In genomic region chr7:37375044-37375443, GRCm38 (mm10) we compare ENCODE assay signal across 23 mouse cellular contexts.
A peak's percentile ranks its signal among the peaks of the same experiment; 100 is the strongest.
DNase-seq lines count a peak whose midpoint lies in the region; ATAC-seq and TF ChIP-seq lines count a peak whose summit lies in the region.
"Had no signal": no experiment of that assay in that cellular context is flagged by ENCODE, and none has a peak within 500 bp of the region (broad histone marks: within the 10 kb centered on the region; RNA-seq: fewer than 3 reads in every experiment).

No protein-coding gene starts in this region.

- no peaks in the 10 kb centered on the region for H3K9me3 ChIP-seq in forebrain, embryonic 12.5 days
- H3K9me3 ChIP-seq in forebrain, postnatal 0 days (ENCODE audit: low read length) = no peaks in the 10 kb centered on the region
- H3K9me3 ChIP-seq in embryonic facial prominence, embryonic 10.5 days = no peaks in the 10 kb centered on the region
- H3K9me3 ChIP-seq in embryonic facial prominence, embryonic 13.5 days = no peaks in the 10 kb centered on the region
- no peaks in the 10 kb centered on the region for H3K9me3 ChIP-seq in limb, embryonic 13.5 days
- H3K9me3 ChIP-seq: heart, embryonic 15.5 days; kidney, embryonic 15.5 days had no signal

- H3K4me2 ChIP-seq in forebrain, embryonic 12.5 days = no peak overlapping the region
- no peak overlapping the region for H3K4me2 ChIP-seq in forebrain, postnatal 0 days (ENCODE audit: low read depth)
- H3K4me2 ChIP-seq in embryonic facial prominence, embryonic 13.5 days = peak overlapping the region; percentile 29
- H3K4me2 ChIP-seq in limb, embryonic 13.5 days (replicated peaks) = peak overlapping the region; percentile 46
- H3K4me2 ChIP-seq: heart, embryonic 15.5 days; kidney, embryonic 15.5 days; liver, embryonic 11.5 days had no signal

- peaks cover 10% of the 10 kb centered on the region; the same call in 1 of the 2 replicates for H3K27me3 ChIP-seq in forebrain, embryonic 12.5 days
- H3K27me3 ChIP-seq in forebrain, postnatal 0 days (ENCODE audit: insufficient read depth, low read length) = peaks cover 5% of the 10 kb centered on the region; the same call in 1 of the 2 replicates
- peaks cover 37% of the 10 kb centered on the region for H3K27me3 ChIP-seq in embryonic facial prominence, embryonic 10.5 days (replicated peaks; ENCODE audit: low read depth, poor library complexity, severe bottlenecking)
- H3K27me3 ChIP-seq in embryonic facial prominence, embryonic 13.5 days = peaks cover 38% of the 10 kb centered on the region
- H3K27me3 ChIP-seq in limb, embryonic 13.5 days = peaks cover 4% of the 10 kb centered on the region; the same call in 1 of the 2 replicates
- H3K27me3 ChIP-seq: CH12.LX had no signal

- H3K4me3 ChIP-seq in forebrain, embryonic 12.5 days (replicated peaks) = no peak overlapping the region
- H3K4me3 ChIP-seq in forebrain, postnatal 0 days (ENCODE audit: low read depth, low read length) = no peak overlapping the region
- H3K4me3 ChIP-seq in embryonic facial prominence, embryonic 10.5 days = no peak overlapping the region
- no peak overlapping the region for H3K4me3 ChIP-seq in embryonic facial prominence, embryonic 13.5 days
- no peak overlapping the region for H3K4me3 ChIP-seq in limb, embryonic 13.5 days
- H3K4me3 ChIP-seq: erythroblast, embryonic 14.5 days; heart, embryonic 15.5 days; kidney, embryonic 15.5 days had no signal

- 34% methylated on average over 9 of the region's 9 CpGs for WGBS in forebrain, embryonic 12.5 days
- WGBS in forebrain, postnatal 0 days = 39% methylated on average over 9 of the region's 9 CpGs
- WGBS in embryonic facial prominence, embryonic 10.5 days = 48% methylated on average over 9 of the region's 9 CpGs
- WGBS in embryonic facial prominence, embryonic 13.5 days = 25% methylated on average over 9 of the region's 9 CpGs
- 12% methylated on average over 9 of the region's 9 CpGs for WGBS in limb, embryonic 13.5 days

- H3K9ac ChIP-seq in forebrain, embryonic 12.5 days = no peak overlapping the region
- H3K9ac ChIP-seq in forebrain, postnatal 0 days = no peak overlapping the region
- H3K9ac ChIP-seq in embryonic facial prominence, embryonic 13.5 days = no peak overlapping the region
- H3K9ac ChIP-seq in limb, embryonic 13.5 days = no peak overlapping the region
- H3K9ac ChIP-seq: heart, embryonic 15.5 days; kidney, embryonic 15.5 days; liver, postnatal 0 days had no signal

- TF ChIP-seq CTCF in forebrain, postnatal 0 days (IDR thresholded peaks at IDR 0.05; ENCODE audit: low read depth) = no peak

- DNase-seq in forebrain, postnatal 0 days = no peak
- DNase-seq in embryonic facial prominence, embryonic 10.5 days (ENCODE audit: low spot score) = peak; percentile 48
- DNase-seq in kidney, postnatal 14 days = no peak
- no peak for DNase-seq in T-cell, adult 2 months (ENCODE audit: low spot score)
- DNase-seq: adrenal gland, adult 8-10 months; cerebellum, adult 11-12 months; heart, postnatal 36 days; kidney, postnatal 4 days; liver, postnatal 0 days had no signal

- 0 out of 2 replicates have a peak overlapping the region, but pooled peaks have one; percentile 21 for H3K27ac ChIP-seq in forebrain, embryonic 12.5 days
- no peak overlapping the region for H3K27ac ChIP-seq in forebrain, postnatal 0 days (ENCODE audit: low read depth, low read length)
- peak overlapping the region; percentile 73 for H3K27ac ChIP-seq in embryonic facial prominence, embryonic 10.5 days (replicated peaks)
- no peak overlapping the region for H3K27ac ChIP-seq in embryonic facial prominence, embryonic 13.5 days
- no peak overlapping the region for H3K27ac ChIP-seq in limb, embryonic 13.5 days
- H3K27ac ChIP-seq: heart, embryonic 15.5 days; hindbrain, postnatal 0 days; kidney, embryonic 15.5 days; macrophage had no signal

- no peaks in the 10 kb centered on the region for H3K36me3 ChIP-seq in forebrain, embryonic 12.5 days (replicated peaks)
- H3K36me3 ChIP-seq in forebrain, postnatal 0 days (ENCODE audit: insufficient read depth) = no peaks in the 10 kb centered on the region
- no peaks in the 10 kb centered on the region for H3K36me3 ChIP-seq in embryonic facial prominence, embryonic 10.5 days (replicated peaks)
- H3K36me3 ChIP-seq in embryonic facial prominence, embryonic 13.5 days = no peaks in the 10 kb centered on the region
- no peaks in the 10 kb centered on the region for H3K36me3 ChIP-seq in limb, embryonic 13.5 days
- H3K36me3 ChIP-seq: G1E; heart, embryonic 15.5 days; kidney, embryonic 15.5 days had no signal

- ATAC-seq in forebrain, embryonic 12.5 days (ENCODE audit: low FRiP score) = no peak
- ATAC-seq in forebrain, postnatal 0 days = no peak
- ATAC-seq in embryonic facial prominence, embryonic 13.5 days (ENCODE audit: insufficient number of reproducible peaks, insufficient read depth, low FRiP score, low TSS enrichment, low read depth) = no peak
- ATAC-seq in limb, embryonic 13.5 days (ENCODE audit: low FRiP score, low read depth) = peak; percentile 37; the same call in 1 of the 2 replicates
- ATAC-seq: activated CD4-positive, CD25-positive, alpha-beta regulatory T cell, adult 4 months; hindbrain, postnatal 0 days; intestine, postnatal 0 days; liver, postnatal 0 days; midbrain, embryonic 16.5 days had no signal

- H3K4me1 ChIP-seq in forebrain, embryonic 12.5 days = peaks cover 44% of the 10 kb centered on the region
- H3K4me1 ChIP-seq in forebrain, postnatal 0 days (ENCODE audit: insufficient read depth) = no peaks in the 10 kb centered on the region
- peaks cover 52% of the 10 kb centered on the region for H3K4me1 ChIP-seq in embryonic facial prominence, embryonic 10.5 days
- H3K4me1 ChIP-seq in embryonic facial prominence, embryonic 13.5 days = peaks cover 19% of the 10 kb centered on the region
- H3K4me1 ChIP-seq in limb, embryonic 13.5 days = peaks cover 23% of the 10 kb centered on the region

Comparison
In these comparisons a context has a peak if more than half of its experiments do, and no peak if none do; other contexts are left out.
1. H3K27ac ChIP-seq: peak in forebrain, embryonic 12.5 days (single experiment) and embryonic facial prominence, embryonic 10.5 days (single experiment); none in forebrain, postnatal 0 days (single experiment), embryonic facial prominence, embryonic 13.5 days (single experiment) and limb, embryonic 13.5 days (single experiment).
2. H3K4me2 ChIP-seq: peak in embryonic facial prominence, embryonic 13.5 days (single experiment) and limb, embryonic 13.5 days (single experiment); none in forebrain, embryonic 12.5 days (single experiment) and forebrain, postnatal 0 days (single experiment).